Mouse (Mus musculus) midbrain, embryonic 15.5 days (tissue): ENCODE results near the gene Hdac9. TPM values are rescaled to one million over a fixed set of nuclear protein-coding genes. Genes with fewer than 3 reads are reported as not detected.
A peak's percentile ranks its signal among the peaks of the same experiment; 100 is the strongest.

Experiments used
- ATAC-seq: fragments of 200-750 bp; cut with Nextera tagmentation; replicated peaks from 2 replicates; pipeline ENCODE4 v1.8.0; 2017; ENCODE audit warnings: moderate TSS enrichment
- H3K27ac ChIP-seq: fragments of 300-500 bp; sonication (generic); 2 replicates; pipeline ENCODE4 v1.5.1; 2015; ENCODE audit warnings: mild to moderate bottlenecking, inconsistent platforms
- H3K27me3 ChIP-seq: fragments of 300-500 bp; sonication (generic); replicated peaks from 2 replicates; pipeline ENCODE4 v1.6.1; 2015; ENCODE audit warnings: inconsistent platforms
- H3K36me3 ChIP-seq: fragments of 300-500 bp; sonication (generic); replicated peaks from 2 replicates; pipeline ENCODE4 v1.6.1; 2015; ENCODE audit warnings: inconsistent platforms
- H3K4me1 ChIP-seq: fragments of 300-500 bp; sonication (generic); 2 replicates; pipeline ENCODE4 v1.6.1; 2015; ENCODE audit warnings: inconsistent platforms
- H3K4me2 ChIP-seq: fragments of 300-500 bp; sonication (generic); 2 replicates; pipeline ENCODE4 v1.6.1; 2015; ENCODE audit warnings: inconsistent platforms, mild to moderate bottlenecking, moderate library complexity
- H3K4me3 ChIP-seq: fragments of 300-500 bp; sonication (generic); 2 replicates; pipeline ENCODE4 v1.5.1; 2015; ENCODE audit warnings: mild to moderate bottlenecking, inconsistent platforms
- H3K9ac ChIP-seq: fragments of 300-500 bp; sonication (generic); 2 replicates; pipeline ENCODE4 v1.6.1; 2015; ENCODE audit warnings: mild to moderate bottlenecking, inconsistent platforms
- H3K9me3 ChIP-seq: fragments of 300-500 bp; sonication (generic); 2 replicates; pipeline ENCODE4 v1.6.1; 2016; ENCODE audit warnings: inconsistent platforms
- WGBS: fragments of 180-500 bp; shearing (Covaris S2); methylation state at CpG from one replicate; pipeline ENCODE4 v1.1.7; 2015; ENCODE audit warnings: mixed read lengths; 5-methylcytosine and 5-hydroxymethylcytosine counted together
- polyA plus RNA-seq: library from polyadenylated mRNA; unstranded; fragments of >200 nt; fragmentation: Nextera tagmentation; extraction: Ambion mirVana; gene quantifications from 2 replicates; pipeline ENCODE4 v1.2.1, GENCODE M21; 2015

Hdac9 gene
- polyA plus RNA-seq, 1 experiment from 2014 or later = 10.8 TPM

DNA sequence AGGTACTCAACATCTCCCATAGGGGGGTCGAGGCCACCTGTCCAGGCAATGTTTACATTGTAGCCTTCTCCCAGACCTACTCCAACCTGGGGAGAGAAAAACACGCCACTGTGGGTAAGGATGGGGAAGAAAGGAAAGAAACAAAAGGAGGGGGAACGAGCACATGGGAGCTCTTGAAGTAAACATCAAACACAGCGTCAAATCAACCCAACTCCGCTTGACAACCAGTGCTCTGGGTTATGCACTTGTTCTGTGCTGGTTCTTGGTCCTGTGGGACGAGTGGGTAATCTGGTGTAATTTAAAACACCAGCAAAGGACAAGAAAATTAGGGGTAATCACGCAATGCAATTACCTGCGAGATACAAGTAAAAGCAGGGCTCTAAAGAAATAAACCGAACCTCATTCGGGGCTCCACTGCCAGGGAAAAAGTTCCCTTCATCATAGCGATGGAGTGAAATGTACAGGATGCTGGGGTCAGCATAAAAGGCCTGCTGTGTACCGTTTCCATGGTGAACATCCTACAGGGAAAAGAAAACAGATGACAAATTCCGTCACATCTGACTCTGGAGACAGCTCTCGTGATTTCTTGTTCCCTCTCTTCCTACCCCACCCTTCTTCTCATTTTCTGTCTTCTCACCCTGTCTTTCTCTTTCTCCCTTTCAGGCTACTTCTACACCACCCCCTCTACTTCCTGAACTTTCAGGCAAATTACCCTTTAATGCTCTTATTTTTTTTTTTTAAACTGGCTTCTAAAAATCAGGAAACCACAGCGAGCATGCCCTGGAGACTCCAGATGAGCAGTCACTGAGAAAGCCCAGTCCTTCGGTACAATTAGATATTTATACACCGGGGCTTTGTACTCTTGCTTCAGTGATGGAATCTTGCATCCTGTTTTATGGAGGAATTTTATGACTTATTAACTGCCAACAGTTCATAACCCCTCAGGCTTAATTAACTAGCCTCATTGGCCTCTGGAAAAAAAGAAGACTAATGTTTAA is 701.6 kb downstream of the Hdac9 start:
- no peak overlapping the region for H3K9ac ChIP-seq
- no peaks in the 10 kb centered on the region; the same call in 1 of the 2 replicates for H3K4me1 ChIP-seq
- WGBS = 61% methylated on average over 17 of the region's 17 CpGs
- no peaks in the 10 kb centered on the region for H3K36me3 ChIP-seq
- H3K4me2 ChIP-seq = no peak overlapping the region
- no peaks in the 10 kb centered on the region for H3K27me3 ChIP-seq
- ATAC-seq = peak; percentile 75
- H3K4me3 ChIP-seq = no peak overlapping the region
- H3K27ac ChIP-seq = no peak overlapping the region
- H3K9me3 ChIP-seq = no peaks in the 10 kb centered on the region

GRCm38 (mm10) chr12:34212162-34212561 is 704.7 kb downstream of the Hdac9 start:
- no peak overlapping the region for H3K4me3 ChIP-seq
- H3K36me3 ChIP-seq = no peaks in the 10 kb centered on the region
- H3K4me2 ChIP-seq = no peak overlapping the region
- no peaks in the 10 kb centered on the region; the same call in 1 of the 2 replicates for H3K4me1 ChIP-seq
- no peak overlapping the region for H3K9ac ChIP-seq
- 83% methylated on average over 3 of the region's 3 CpGs for WGBS
- ATAC-seq = no peak
- H3K27ac ChIP-seq = no peak overlapping the region
- no peaks in the 10 kb centered on the region for H3K9me3 ChIP-seq
- H3K27me3 ChIP-seq = no peaks in the 10 kb centered on the region

GRCm38 (mm10) chr12:34201471-34201870 is 715.4 kb downstream of the Hdac9 start:
- H3K27ac ChIP-seq = no peak overlapping the region
- no peak overlapping the region for H3K9ac ChIP-seq
- H3K27me3 ChIP-seq = no peaks in the 10 kb centered on the region
- H3K36me3 ChIP-seq = no peaks in the 10 kb centered on the region
- H3K4me2 ChIP-seq = no peak overlapping the region
- H3K9me3 ChIP-seq = no peaks in the 10 kb centered on the region
- H3K4me3 ChIP-seq = no peak overlapping the region
- ATAC-seq = no peak
- 81% methylated on average over 3 of the region's 3 CpGs for WGBS
- no peaks in the 10 kb centered on the region for H3K4me1 ChIP-seq

DNA sequence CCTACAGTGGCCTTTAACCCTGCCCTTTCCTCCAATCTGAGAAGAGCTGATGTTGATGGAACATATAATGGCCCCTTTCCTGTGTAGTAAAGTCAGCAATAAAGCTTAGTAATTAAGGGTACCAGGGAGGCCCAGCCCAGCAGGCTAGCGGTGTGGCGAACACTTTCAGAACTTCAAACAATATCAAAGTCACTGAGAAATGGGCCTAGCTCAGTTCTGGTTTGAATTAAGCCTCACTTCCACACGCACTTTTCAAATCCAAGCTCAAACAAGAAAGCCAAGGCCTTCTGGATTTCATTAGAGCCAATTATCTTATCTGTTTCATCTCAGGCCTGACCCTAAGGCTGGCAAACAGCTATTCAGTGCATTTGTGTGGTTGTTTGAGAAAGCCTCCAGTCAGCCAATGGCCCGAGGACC is 716.9 kb downstream of the Hdac9 start:
- ATAC-seq = 0 out of 2 replicates have a peak, but pooled peaks have one; percentile 37
- no peak overlapping the region for H3K4me2 ChIP-seq
- whole genome bisulfite sequencing = 56% methylated on average over 4 of the region's 4 CpGs

GRCm38 (mm10) chr12:34195155-34195828 is 721.6 kb downstream of the Hdac9 start:
- H3K4me1 ChIP-seq = no peaks in the 10 kb centered on the region
- no peak for ATAC-seq
- no peak overlapping the region for H3K9ac ChIP-seq
- H3K27me3 ChIP-seq = no peaks in the 10 kb centered on the region
- no peaks in the 10 kb centered on the region for H3K36me3 ChIP-seq
- H3K9me3 ChIP-seq = no peaks in the 10 kb centered on the region
- H3K27ac ChIP-seq = no peak overlapping the region
- H3K4me2 ChIP-seq = no peak overlapping the region
- H3K4me3 ChIP-seq = no peak overlapping the region

More for the DNA sequence above, 716.9 kb downstream of the Hdac9 start:
- H3K4me3 ChIP-seq = no peak overlapping the region
- no peak overlapping the region for H3K9ac ChIP-seq
- H3K27me3 ChIP-seq = no peaks in the 10 kb centered on the region
- no peaks in the 10 kb centered on the region for H3K36me3 ChIP-seq
- no peaks in the 10 kb centered on the region for H3K4me1 ChIP-seq
- H3K27ac ChIP-seq = no peak overlapping the region
- no peaks in the 10 kb centered on the region for H3K9me3 ChIP-seq

DNA sequence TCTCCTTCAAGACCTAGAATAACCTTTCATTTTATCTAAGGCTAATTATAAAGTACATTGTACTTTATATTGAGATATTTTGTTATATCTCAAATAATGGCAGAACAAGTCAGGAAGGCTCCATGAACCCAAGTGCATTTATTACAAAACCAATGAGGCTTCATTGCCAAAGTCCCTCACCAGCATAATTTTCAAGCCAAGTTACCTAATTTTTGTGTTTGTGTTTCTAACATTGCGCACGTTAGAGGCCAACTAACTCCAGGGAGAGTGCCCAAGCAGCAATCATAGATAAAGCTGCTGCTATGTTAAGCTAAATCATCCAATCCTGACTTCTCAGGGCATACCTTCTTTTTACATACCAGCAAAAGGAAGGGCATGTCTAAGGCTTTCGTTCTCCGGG is 722.8 kb downstream of the Hdac9 start:
- Histone ChIP-seq H3K4me1 (no peaks in the 10 kb centered on the region), H3K36me3 (no peaks in the 10 kb centered on the region), H3K4me2 (no peak overlapping the region), H3K27me3 (no peaks in the 10 kb centered on the region), H3K9me3 (no peaks in the 10 kb centered on the region), H3K9ac (no peak overlapping the region), H3K27ac (no peak overlapping the region), H3K4me3 (no peak overlapping the region)
- WGBS = 91% methylated on average over 4 of the region's 4 CpGs
- ATAC-seq = no peak

- H3K36me3 ChIP-seq = no peaks in the 10 kb centered on the region
- no peak overlapping the region for H3K4me2 ChIP-seq
- H3K4me3 ChIP-seq = no peak overlapping the region
- no peaks in the 10 kb centered on the region for H3K27me3 ChIP-seq
- 93% methylated on average over 1 of the region's 1 CpGs for WGBS
- no peak for ATAC-seq
- H3K27ac ChIP-seq = no peak overlapping the region
- no peaks in the 10 kb centered on the region for H3K4me1 ChIP-seq
- H3K9ac ChIP-seq = no peak overlapping the region
- H3K9me3 ChIP-seq = no peaks in the 10 kb centered on the region
Measured at GRCm38 (mm10) chr12:34191246-34191645, 725.6 kb downstream of the Hdac9 start.

DNA sequence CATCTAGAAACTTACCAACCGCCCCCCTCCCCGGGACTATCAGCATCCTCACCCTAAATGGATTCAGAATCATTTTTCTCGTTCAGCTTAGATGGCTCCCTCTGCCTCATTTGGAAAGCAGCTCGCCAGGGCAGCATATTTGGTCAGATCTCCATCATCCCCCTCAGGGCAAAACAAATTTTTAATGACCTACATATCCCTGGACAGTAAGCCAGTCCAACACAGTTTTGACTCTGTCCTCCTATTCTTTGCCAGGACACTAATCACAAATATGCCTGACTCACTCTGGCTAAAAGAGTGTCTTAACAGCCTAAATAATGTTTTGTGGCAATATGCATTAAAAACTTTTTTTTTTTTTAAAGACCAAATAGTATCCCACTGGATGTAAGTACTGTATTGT is 738.0 kb downstream of the Hdac9 start:
- no peak for ATAC-seq
- no peaks in the 10 kb centered on the region for H3K27me3 ChIP-seq
- H3K36me3 ChIP-seq = no peaks in the 10 kb centered on the region
- no peaks in the 10 kb centered on the region for H3K4me1 ChIP-seq
- no peak overlapping the region for H3K9ac ChIP-seq
- H3K4me3 ChIP-seq = no peak overlapping the region
- H3K27ac ChIP-seq = no peak overlapping the region
- 76% methylated on average over 4 of the region's 4 CpGs for WGBS
- H3K4me2 ChIP-seq = no peak overlapping the region
- no peaks in the 10 kb centered on the region for H3K9me3 ChIP-seq

DNA sequence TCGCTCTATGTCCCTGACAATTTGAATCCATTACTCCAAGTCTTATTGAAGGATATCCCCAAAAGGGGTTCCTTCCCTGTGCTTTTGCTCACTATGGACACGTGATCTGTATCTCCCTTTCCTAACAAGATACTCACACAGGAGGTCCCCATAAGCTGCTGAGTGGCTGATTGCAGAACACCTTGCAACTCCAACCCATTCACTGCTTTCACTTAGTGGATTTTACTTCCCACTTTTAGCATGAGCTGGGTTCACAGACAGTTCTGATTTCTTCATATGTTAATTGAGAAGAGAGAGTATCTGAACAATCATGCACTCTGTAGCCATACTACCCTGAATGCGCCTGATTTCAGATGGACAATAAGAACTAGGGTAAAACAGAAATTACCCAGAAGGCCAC is 740.1 kb downstream of the Hdac9 start:
- 90% methylated on average over 3 of the region's 3 CpGs for WGBS
- ATAC-seq = no peak
- H3K27me3 ChIP-seq = no peaks in the 10 kb centered on the region
- H3K9me3 ChIP-seq = no peaks in the 10 kb centered on the region
- H3K27ac ChIP-seq = no peak overlapping the region
- no peaks in the 10 kb centered on the region for H3K36me3 ChIP-seq
- H3K4me1 ChIP-seq = no peaks in the 10 kb centered on the region
- H3K4me2 ChIP-seq = no peak overlapping the region
- no peak overlapping the region for H3K9ac ChIP-seq
- H3K4me3 ChIP-seq = no peak overlapping the region

DNA sequence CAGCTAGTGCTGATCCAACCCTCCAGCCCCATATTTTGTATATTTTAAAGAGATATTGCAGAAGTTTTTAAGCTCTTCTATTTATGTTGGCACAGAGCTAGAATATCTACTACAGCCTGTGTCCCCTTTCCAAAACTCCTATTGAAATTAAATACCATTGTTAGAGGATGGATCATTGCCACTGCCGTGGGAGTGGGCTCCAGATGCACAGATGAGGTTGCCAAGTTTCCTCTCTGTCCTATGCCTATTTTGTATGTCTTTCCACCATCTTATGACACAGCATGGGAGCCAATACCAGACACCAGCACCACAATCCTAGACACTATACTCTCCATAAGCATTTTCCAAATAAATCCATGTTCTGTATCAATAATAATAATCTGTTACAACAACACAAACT is 743.9 kb downstream of the Hdac9 start:
- Histone ChIP-seq H3K4me3 (no peak overlapping the region), H3K4me1 (no peaks in the 10 kb centered on the region), H3K27me3 (no peaks in the 10 kb centered on the region), H3K9me3 (no peaks in the 10 kb centered on the region), H3K9ac (no peak overlapping the region), H3K36me3 (no peaks in the 10 kb centered on the region), H3K27ac (no peak overlapping the region), H3K4me2 (no peak overlapping the region)
- WGBS = 56% methylated on average over 1 of the region's 1 CpGs
- no peak for ATAC-seq

DNA sequence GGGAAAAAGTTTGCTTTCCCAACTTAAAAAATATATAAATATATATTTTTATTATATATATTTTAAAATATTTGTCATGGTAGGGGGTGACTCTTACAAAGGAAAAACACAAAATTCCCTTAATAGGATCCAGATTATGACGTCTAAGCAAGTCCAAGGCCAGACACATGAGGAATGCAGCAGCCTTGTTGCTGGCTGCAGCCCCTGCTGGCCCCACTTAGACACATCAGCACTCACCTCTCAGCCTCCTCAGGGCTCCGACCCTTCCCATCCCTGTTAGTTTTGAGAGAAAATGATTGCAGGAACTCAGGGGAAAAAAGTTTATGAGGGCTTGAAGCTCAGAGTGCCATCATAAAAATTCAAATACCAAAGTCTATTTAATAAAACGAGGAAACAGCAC is 746.3 kb downstream of the Hdac9 start:
- no peak overlapping the region for H3K9ac ChIP-seq
- no peaks in the 10 kb centered on the region for H3K9me3 ChIP-seq
- WGBS = 74% methylated on average over 3 of the region's 3 CpGs
- H3K27ac ChIP-seq = no peak overlapping the region
- no peaks in the 10 kb centered on the region for H3K36me3 ChIP-seq
- H3K4me2 ChIP-seq = no peak overlapping the region
- no peaks in the 10 kb centered on the region for H3K4me1 ChIP-seq
- no peak for ATAC-seq
- H3K4me3 ChIP-seq = no peak overlapping the region
- H3K27me3 ChIP-seq = no peaks in the 10 kb centered on the region

DNA sequence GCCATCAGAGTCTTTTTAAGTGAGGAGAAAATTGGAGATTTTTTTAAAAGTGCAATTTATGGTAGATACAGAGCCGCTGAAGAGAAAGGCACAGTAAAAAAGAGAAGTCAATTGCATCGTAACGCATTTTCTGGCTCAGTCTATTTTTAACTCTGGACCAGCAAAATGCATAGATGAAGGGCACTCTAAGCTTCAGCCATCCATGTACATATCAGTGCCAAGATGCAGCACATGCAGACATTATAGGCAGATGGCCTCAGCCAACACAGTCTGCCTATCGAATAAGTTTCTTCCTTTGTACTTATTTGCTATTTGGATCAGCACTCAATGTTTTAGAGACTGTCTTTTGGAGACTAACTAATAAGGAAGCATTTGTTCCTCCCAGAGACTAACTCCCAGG is 751.2 kb downstream of the Hdac9 start:
- H3K9me3 ChIP-seq = no peaks in the 10 kb centered on the region
- H3K4me2 ChIP-seq = no peak overlapping the region
- ATAC-seq = no peak
- H3K36me3 ChIP-seq = no peaks in the 10 kb centered on the region
- no peak overlapping the region for H3K4me3 ChIP-seq
- H3K27ac ChIP-seq = no peak overlapping the region
- no peaks in the 10 kb centered on the region for H3K4me1 ChIP-seq
- H3K9ac ChIP-seq = no peak overlapping the region
- H3K27me3 ChIP-seq = no peaks in the 10 kb centered on the region
- WGBS = 80% methylated on average over 4 of the region's 4 CpGs
